Mouse (Mus musculus): ENCODE results near the gene Baiap2. TPM values are rescaled to one million over a fixed set of nuclear protein-coding genes. Genes with fewer than 3 reads are reported as not detected.

The Baiap2 gene
- total RNA-seq, 2 experiments from 2014 or later: 8.0 to 23.5 TPM

DNA sequence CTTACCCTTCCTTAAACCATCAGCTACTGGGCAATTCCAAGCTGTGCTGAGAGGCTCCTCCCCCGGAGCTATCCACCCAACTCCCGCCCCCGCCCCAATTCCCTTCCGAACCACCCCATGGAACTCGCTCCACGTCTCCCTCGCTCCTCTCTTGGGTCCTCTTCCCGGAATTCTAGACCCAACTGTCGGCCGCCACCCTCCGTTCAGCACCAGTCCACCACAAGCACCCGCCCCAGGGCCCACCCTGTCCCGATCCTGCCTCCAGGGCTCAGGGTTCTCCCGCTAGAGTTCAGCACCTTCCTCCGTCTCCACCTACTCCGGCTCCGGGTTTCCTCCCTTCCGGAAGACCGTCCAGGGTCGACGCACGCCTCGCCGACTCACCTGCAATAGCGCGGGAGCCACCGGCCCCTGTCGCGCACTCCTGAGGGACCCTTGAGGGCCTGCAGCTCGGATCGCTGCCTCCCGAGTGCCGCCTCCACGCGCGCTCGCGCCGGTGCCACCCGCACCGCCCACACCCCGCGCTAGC lies 299 bp upstream of the Baiap2 start:
- no peak for ATAC-seq (replicated peaks; ENCODE audit: poor library complexity, severe bottlenecking)

DNA sequence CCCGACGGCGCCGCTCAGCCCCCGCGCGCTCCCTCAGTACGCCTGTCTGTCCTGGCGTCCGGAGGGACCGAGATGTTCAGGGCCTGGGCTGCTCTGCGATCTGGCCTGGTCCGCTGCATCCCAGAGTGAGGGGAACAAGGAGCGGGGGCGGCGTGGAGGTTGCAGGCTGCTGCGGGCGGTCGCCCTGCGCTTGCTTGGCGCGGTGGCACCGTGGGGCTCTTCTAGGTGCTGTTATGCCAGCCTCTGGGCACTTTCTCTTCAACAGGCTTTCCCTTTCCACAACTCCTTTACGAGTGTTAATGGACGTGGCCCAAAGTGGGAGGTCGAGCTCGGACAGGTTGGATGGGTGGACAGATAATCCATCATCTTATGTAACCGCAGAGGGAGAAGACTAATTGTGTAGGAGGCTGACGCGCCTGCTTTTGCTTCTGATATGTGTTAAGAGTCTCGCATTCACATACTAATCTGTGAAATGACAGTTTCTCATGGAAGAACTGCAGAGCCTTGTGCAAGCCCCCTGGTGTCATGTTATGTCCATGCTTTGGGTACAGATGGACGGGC lies 945 bp downstream of the Baiap2 start:
- ATAC-seq (replicated peaks; ENCODE audit: poor library complexity, severe bottlenecking): peak; percentile 35

DNA sequence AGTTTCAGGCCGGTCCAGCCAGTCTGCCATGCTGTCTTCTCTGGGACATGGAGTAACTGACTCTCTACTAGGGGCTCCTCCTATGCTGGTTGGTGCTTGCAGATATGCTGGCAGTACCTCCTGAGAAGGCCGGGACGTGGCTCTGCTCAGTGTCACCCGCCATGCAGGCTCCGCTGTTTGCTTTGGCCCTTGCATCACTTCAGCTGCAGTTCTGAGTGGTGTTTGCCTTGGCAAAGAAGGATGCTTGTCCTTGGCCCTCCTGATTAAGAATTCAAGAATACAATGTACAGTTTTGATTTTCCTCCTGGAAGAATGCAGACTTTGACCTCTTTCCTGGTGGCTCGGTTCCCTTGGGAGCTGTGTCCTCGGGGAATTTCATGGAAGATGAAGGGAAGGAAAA lies 2.8 kb downstream of the Baiap2 start:
- no peak for ATAC-seq (replicated peaks; ENCODE audit: poor library complexity, severe bottlenecking)

DNA sequence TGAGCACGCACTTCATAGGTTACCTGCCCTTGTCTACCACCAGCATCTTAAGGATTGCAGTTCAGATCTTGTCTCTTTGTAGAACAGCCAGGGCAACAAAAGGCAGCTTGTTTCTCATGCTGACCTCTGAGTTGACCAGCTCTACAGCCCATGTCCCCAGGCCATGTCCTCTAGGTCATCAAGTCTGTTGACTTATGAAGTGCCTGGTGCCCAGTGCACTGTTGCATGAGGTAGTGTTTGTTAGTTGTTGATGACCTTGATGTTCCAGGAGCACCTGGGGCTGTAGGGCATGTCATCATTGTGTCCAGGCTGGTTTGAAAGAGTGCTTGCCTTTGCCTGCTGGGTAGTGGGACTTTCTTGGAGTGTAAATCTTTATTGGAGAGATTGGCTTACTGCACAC lies 4.9 kb downstream of the Baiap2 start:
- ATAC-seq (replicated peaks; ENCODE audit: poor library complexity, severe bottlenecking): no peak

DNA sequence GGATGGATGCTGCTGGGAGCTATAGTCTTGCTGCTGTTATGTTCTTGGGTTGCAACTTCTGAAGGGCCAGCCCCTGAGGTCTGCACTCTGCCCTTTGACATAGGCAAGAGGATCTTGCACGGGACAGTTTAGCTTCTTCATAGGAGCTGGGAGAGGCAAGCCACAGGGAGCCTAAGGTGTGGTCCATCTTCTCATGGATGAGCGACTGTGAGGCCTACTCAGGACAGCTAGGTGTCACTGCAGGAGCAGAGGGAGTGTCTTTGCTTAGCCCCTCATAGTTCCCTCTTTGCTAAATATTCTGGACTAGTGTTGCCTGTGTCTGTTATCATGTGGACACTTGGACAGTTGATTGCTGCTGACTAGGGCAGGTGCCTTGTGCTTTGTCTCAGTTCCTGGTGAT lies 5.3 kb downstream of the Baiap2 start:
- no peak for ATAC-seq (replicated peaks; ENCODE audit: poor library complexity, severe bottlenecking)

DNA sequence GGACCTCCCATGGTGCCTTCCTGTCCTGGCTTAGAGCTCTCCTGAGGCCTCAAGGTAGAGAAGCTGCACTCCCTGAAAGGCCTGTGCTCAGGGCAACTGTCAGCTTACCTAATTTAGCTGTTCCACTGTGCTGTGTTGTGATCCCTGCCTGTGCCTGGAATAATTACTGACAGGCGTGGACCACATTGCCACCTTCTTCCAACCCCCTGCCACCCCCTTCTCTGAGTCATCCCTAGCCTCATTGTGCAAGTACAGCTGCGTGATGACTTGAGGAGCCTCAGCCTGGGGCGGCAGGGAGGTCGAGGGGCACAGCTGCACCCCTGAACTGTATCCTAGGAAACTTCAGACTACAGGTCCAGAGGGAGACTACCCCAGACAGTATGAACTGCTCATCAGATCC lies 5.7 kb downstream of the Baiap2 start:
- peak; percentile 50 for ATAC-seq (replicated peaks; ENCODE audit: poor library complexity, severe bottlenecking)

DNA sequence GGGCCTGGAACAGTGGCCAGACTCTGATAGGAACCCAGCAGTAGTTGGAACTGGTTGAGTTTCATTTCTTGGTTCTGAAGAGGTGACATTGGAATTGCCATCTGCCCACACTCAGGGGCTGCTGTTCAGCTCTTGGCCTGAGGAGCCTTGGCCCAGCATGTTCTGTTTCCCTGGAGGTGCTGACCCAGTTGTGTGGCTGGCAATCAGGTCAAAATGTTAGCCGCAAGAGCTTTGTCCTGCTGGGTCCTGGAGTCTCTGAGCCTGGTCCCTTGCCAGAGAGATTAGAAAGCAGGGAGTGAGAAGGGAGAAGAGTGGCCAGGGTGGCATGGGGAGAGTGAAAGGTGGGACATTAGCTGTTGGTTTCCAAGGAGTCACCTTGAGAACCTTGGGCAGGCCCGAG lies 6.2 kb downstream of the Baiap2 start:
- ATAC-seq (replicated peaks; ENCODE audit: poor library complexity, severe bottlenecking): no peak

DNA sequence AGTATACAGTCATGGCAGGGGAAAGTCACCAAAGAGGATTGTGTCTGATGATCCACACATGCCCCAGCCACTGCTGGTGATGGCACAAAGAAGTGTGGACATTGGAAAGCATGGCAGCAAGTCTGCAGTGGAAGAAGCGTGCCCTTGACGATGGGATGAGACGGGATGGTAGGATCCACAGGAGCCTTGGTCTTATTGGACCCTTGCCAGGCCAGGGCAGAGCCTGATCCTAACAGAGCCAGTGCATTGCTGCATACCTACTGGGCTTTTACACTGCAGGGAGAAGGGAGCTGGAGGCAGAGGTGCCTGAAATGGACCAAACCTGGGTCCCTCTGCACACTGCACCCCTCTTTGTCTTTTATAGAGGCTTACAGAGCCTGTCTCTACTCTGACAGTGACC lies 8.0 kb downstream of the Baiap2 start:
- ATAC-seq (replicated peaks; ENCODE audit: poor library complexity, severe bottlenecking): no peak

DNA sequence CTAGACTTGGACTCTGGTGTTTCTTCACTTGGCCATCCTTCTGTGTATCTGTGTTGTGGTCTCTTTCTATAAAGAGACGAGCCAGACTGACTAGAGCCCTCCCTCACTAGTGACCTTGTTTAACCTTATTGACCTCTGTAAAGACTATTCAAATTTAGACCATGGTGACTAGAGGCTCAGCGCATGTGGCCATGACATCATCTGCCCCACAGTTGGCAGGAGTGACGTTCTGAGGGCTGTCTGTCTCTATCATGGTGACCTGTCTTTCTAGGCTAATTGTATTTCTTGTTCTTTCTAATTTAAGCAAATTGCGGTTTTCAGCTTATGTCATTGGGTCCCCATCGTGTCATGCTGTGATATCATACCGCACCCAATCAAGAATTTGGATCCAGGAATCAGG lies 8.8 kb downstream of the Baiap2 start:
- no peak for ATAC-seq (replicated peaks; ENCODE audit: poor library complexity, severe bottlenecking)

DNA sequence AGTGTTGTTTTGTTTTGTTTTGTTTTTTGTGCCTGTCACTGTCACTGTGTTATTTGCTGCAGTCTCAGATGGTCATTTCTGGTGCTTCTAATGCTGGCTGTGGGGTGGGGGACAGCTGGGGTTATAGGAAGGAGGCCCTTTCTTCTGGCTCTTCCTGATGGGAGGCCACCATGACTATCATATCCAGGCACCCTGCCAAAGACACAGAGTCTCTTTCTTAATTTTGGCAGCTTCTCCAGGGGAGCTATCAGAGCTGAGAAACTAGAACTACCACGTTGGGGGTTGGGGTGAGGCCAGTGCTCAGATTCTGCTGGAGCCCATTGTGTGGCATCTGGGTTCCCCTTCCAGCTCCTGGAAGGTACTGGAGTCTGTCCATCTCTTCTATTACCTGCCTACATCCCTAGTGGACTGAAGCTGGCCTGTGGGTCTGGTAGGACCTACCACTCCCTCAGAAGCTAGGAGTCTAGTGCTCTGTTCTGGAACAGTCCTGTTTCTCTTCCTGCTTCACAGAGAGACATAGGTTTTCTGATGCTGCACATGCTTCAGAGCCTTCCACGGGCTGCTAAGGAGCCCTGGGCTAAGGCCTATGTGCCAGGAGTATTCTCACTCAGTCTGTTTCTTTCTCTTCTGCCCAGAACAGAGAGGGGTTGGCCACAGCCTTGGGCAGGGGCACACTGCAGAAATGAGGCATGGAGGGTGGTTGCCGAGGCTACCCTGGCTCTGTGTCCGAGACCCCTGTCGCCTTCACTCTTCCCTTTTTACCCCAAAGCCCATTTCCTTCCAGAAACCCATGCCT lies 10.1 kb downstream of the Baiap2 start:
- no peak for ATAC-seq (replicated peaks; ENCODE audit: poor library complexity, severe bottlenecking)

DNA sequence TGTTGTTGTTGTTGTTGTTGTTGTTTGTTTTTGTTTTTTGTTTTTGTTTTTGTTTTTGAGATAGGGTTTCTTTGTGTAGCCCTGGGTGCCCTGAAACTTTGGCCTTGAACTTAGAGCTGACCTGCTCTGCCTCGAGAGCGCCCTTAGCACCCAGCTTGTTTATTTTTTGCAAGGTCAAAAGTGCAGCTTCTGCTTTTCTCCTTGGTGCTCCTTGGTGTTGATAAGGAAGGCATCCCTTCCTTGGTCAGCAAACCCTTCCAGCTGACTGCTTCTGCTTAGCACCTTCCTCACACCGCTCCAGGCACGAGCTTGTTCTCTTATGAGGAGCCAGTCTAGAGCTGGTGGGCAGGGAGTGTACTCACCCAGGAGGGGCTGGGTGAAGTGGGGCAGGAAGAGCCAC lies 11.7 kb downstream of the Baiap2 start:
- ATAC-seq (replicated peaks; ENCODE audit: poor library complexity, severe bottlenecking): peak; percentile 23; the same call in 1 of the 2 replicates

DNA sequence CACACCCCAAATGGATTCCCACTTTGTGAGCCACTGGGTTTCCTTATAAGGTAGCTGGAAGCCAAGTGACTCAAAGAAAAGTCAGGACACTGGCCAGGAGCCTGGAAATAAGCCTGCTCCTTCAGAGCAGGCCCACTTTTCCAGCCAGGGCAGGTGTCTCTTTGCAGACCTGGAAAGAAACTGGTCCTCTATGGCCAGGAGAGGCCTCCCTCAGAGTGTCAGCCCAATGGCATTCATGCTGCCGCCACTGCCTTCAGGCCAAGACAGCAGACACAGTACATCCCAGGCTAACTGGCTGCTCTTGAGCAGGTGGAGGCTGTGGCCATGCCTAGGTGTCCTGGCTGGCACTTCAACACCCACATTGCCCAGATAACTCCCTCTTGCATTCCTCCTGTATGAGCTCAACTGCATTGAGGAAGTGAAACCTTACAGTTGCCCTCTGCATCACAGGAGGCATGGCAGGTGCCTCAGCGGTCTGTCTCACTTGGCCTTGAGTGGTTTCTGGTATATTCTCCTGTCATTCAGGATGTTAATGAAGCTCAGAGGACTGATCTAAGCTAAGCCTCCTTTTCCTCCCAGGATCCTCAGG lies 12.3 kb downstream of the Baiap2 start:
- ATAC-seq (replicated peaks; ENCODE audit: poor library complexity, severe bottlenecking): peak; percentile 76

DNA sequence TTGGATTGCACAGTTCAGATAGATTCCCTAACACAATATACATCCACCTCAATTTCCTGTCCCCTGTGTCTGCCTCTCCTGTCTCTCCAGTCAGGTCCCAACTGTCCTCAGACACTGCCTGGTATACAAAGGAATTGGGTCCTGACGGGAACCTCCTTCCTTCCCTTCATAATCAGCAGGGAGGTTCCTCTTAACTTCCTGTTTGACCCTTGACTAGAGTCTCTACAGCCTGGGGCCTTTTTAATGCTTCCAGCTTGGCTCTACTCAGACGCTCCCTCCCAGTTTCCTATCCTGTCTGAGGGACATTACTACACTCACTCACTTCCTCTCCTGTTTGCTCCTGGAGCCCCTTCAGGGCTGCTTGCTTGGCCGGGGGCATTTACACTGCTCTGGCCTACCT lies 12.9 kb downstream of the Baiap2 start:
- peak; percentile 60 for ATAC-seq (replicated peaks; ENCODE audit: poor library complexity, severe bottlenecking)

DNA sequence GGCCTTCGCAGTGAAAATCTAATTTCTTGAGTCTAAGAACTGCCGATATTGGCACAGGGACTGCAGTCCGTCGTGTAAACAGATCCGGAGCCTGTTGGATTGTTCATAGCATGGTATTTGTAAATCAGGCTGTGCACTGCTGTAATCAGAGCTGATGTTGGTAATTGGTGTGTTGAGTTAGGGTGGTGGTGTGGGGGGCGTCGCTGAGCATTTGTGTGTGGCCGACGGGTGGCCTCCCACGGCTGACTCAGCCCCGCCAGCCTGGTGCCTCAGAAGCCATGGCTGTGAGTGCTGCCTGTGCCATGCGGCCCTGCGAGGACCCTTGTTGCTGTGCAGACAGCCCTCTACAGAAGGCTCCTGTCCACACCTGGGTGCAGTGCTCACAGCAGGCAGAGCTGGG lies 14.0 kb downstream of the Baiap2 start:
- ATAC-seq (replicated peaks; ENCODE audit: poor library complexity, severe bottlenecking): no peak

DNA sequence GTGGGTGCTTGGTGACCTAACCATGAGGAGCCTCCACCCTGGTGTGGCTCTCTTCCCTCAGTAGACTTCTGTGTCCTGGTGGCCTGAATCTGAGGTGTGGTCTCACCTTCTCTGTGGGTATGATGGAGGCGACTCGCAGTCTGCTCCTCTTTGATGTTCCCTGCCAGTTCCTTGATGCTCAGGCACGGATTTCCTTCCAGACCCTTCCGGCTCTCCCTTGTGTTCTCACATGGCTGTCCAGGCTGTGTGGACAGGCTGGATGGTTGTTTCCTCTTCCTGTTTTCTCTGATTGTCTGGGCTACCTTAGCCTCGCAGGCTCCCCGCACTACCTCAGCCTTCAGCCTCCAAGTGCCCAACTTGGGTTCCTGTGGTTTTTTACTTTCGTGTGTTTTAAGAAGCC lies 16.3 kb downstream of the Baiap2 start:
- ATAC-seq (replicated peaks; ENCODE audit: poor library complexity, severe bottlenecking): no peak

DNA sequence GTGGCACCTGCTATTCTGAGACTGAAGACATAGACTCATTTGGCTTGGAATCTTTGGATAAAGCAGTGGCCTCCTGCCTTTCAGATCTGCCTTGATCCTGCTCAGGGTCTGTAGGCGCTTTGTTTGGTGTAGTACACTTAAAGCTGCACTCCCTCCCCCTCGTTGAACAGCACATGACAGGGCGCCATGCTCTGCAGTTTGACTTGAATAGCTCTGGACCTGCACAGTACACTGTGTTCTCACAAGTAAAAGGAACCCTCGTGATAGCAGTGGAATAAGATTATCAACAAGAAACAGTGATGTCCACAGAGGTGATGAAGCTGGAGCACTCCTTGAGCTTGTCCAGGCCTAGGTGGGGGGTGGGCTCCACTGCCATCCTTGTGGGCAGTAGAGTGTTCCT lies 17.2 kb downstream of the Baiap2 start:
- ATAC-seq (replicated peaks; ENCODE audit: poor library complexity, severe bottlenecking): no peak

DNA sequence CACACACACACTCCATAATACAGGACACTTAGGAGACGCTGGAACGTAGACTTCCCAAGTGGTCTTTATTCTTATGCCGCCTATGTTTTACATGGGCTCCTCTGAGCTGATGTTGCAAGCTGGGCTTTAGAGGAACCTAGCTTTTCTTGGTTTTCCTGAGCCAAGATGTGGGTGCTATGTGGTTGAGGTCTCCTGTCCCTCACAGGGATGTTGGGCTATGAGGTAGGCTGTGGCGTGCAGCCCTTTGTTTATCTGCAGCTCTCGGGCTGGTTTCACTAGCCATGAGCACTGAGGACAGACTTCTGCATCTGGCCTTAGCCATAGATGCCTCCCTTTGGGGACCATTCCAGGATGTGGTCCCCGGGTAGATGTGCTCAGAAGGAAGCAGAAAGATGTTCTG lies 18.1 kb downstream of the Baiap2 start:
- peak; percentile 91 for ATAC-seq (replicated peaks; ENCODE audit: poor library complexity, severe bottlenecking)

DNA sequence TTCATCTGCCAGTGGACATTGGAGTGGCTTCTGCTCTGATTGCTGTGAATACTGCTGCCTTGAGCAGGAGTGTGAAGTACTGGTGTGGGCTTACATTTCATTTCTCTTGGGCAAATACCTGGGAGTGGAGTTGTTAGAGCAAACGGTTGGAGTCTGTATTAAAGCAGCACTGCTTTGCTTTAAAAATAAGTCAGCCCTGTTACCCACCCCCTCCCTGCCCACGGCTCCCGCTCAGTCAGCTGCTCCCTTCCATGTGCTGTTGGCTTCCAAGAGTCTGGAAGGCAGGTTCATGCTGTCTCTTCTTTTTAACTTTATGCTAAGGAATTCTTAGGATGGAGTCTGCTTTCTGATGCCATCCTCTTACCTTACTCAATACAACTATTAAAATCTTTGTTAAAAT lies 18.9 kb downstream of the Baiap2 start:
- ATAC-seq (replicated peaks; ENCODE audit: poor library complexity, severe bottlenecking): no peak

DNA sequence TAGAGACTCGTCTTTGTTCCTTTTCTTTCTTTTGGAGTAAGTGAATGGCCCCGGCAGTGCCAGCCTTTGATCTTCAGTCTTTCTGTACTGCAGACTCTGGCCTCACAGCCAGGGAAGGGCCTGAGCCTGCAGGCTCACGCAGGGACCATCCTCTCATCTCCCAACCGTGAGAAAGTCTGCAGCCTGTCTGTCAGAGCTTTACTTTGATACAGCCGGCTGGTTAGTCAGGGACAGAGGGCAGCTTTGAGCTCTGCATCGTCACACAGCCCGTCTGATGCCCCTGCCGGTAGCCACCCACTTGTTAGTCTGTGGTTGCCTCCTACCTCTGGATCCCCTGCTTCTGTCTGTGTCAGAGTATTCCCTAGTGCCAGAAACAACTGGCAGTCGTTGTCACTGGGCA lies 22.5 kb downstream of the Baiap2 start:
- no peak for ATAC-seq (replicated peaks; ENCODE audit: poor library complexity, severe bottlenecking)

DNA sequence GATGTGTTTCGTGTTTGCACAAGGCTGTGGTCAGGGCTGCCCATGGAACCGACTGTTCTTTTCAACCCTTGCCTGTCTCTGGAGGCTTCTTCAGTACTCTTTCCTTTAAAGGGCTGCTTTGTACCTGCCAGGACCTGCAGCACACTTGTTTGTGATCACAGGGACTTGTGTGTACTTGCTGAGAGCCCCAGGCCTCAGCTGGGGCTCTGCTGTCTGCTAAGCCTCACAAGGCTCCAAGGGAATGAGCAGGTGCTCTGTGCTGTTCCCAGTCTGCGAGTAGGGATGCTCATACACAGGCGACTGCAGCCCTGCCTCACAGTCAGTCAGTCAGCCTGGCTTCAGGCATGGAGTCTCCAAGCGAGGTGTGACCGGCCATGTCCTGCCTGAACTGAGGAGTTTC lies 23.7 kb downstream of the Baiap2 start:
- ATAC-seq (replicated peaks; ENCODE audit: poor library complexity, severe bottlenecking): no peak

DNA sequence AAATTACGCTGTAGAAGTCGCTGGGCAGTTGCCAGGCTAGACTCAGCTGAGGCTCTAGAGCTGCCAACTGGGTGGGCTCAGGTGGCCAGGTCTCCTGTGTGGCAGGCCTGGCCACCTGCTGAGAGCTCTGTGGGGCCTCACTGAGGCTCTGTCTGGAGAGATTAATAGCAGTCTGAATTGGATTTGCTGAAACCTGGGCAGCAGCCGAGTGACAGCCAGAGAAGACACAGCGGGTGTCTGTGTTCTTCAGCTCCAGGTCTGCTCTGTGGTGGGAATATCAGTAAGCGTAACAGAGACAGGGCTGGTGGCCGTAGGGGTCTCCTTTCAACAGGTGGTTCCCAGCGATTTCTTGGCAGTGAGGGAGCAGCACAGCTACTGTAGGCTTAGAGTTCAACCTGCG lies 24.8 kb downstream of the Baiap2 start:
- no peak for ATAC-seq (replicated peaks; ENCODE audit: poor library complexity, severe bottlenecking)

DNA sequence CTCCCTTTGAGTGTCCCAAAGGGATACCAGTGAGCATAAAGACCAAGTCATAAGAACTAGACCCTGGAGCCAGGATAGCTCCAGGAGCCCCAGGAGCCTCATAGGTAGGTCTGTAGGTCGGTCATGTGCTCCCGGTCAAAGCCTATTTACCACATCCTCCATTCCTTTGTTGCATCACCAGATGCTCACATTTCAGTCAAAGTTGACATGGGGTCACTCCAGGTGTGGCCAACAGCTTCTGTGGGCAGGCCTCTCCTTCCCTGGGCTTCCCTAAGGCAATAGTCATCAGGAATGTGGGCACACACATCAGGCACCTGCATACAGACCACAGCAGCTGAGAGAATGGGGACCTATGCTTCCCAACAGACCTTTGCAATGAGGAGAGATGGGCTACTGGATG lies 25.3 kb downstream of the Baiap2 start:
- ATAC-seq (replicated peaks; ENCODE audit: poor library complexity, severe bottlenecking): no peak
